Mouse (Mus musculus): ENCODE measurements around the gene Wdr6. TPM values are rescaled to one million over a fixed set of nuclear protein-coding genes. Genes with fewer than 3 reads are reported as not detected.

Wdr6 gene
- polyA plus RNA-seq, 1 experiment, result 14.3 TPM

DNA sequence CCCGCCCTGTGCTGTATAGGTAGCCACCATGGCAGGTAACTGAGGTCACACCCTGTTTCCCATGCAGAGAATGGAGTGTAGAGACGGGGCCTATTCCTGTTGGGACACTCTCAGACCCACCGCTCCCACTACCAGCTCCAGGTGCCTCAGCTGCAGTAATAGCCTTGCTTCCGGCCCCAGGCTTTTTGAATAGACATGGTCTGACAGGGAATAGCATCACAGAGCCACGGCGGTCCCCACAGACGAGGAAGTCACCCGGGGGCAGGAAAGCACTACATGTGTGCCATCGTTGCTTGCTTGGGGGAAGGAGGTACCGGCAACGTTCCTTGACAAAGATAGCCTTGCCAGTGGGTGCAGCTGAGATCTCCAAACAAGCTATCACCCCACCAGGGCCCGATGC lies 3.6 kb downstream of the Wdr6 start:
- DNase-seq (ENCODE audit: low read depth, low spot score), result no peak
- WGBS, result 86% methylated on average over 12 of the region's 12 CpGs

DNA sequence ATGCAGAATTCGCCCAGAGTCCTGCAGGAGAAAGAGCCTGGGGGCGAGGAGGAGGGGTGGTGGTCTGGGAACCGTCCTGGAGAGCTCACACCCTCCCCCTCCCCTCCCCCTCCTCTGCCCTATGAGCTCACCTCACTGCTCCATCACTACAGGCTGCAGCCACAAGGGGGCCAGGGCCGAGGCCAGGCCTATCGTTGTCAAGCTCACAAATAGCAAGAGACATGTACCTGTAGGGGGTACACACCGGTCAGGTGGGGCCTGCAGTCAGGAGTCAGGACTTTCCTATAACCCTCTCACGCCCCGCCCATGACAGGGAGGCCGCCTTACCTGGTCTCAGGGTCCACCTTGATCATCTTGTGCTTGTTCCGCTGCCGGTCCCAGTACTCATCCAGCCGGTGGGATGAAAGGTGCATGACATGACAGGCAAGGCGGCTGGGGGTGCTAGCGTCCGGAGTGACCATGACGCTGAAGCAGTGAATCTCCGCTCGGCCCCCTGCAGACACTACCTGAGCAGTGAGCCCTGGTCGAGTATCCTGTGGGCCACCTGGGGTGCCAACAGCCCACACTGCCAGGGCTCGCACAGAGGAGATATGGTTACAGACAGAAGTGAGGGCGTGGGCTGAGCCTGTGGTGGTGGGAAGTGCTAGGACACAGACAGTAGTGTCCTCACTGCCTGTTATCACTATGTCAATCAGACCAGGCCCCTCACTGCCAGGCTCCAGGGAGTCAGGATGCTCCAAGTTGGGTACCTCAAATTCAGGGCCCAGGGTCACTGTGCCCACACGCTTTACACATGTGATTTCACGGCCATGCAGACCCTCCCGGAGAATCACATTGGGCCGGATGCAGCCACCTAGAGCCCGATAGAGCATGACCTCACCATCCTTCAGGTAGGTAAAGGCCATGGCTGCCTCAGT lies 4.5 kb downstream of the Wdr6 start:
- DNase-seq (ENCODE audit: low read depth, low spot score), result no peak

DNA sequence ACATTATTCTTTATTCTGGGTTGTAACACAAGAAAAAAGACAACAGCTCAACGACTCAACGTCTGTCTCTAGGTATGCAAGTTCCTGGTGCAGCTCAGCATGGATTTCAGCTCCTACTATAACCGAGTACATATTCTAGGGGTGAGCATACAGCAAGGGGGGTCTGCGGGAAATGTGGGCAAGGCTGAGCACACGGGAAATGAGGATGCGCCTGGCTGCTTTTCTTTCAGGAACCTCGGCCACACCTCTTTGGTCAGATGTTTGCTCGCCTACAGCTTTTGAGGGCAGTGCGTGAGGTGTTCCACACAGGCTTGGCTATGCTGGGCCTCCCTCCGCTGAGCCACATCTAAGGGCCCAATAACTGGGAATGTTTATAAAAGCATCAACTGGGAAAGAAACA lies 6.2 kb downstream of the Wdr6 start:
- WGBS, result 71% methylated on average over 10 of the region's 10 CpGs

More for the DNA sequence above, 4.5 kb downstream of the Wdr6 start:
- WGBS, result 71% methylated on average over 26 of the region's 26 CpGs

DNA sequence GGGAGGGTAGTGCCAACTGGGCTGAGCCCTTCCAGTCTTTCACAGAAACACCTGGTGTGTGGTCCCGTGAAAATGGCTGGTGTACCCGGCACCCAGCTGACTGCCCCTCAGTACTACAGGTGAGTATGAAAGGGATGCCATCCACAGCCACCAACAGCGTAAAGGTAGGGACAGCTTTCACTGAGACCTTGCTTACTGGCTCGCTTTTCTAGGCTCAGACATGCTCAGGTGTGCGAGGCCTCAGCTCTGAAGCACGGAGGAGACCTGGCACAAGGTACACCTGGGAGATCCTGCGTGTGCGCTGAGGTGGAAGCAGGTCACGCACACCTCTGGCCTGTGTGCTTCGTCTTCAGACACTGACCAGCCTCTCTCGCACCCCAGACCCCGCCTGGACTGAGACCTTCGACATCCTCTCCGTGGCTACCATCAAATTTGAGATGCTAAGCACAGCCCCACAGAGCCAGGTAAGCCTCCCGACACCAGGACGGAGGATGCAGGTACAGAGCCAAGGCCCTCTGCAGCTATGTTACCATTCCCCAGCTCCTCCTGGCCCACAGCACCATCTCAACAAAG lies 7.1 kb downstream of the Wdr6 start:
- no peak for DNase-seq (ENCODE audit: low read depth, low spot score)
- 94% methylated on average over 16 of the region's 16 CpGs for WGBS

More for the DNA sequence above, 6.2 kb downstream of the Wdr6 start:
- no peak for DNase-seq (ENCODE audit: low read depth, low spot score)

DNA sequence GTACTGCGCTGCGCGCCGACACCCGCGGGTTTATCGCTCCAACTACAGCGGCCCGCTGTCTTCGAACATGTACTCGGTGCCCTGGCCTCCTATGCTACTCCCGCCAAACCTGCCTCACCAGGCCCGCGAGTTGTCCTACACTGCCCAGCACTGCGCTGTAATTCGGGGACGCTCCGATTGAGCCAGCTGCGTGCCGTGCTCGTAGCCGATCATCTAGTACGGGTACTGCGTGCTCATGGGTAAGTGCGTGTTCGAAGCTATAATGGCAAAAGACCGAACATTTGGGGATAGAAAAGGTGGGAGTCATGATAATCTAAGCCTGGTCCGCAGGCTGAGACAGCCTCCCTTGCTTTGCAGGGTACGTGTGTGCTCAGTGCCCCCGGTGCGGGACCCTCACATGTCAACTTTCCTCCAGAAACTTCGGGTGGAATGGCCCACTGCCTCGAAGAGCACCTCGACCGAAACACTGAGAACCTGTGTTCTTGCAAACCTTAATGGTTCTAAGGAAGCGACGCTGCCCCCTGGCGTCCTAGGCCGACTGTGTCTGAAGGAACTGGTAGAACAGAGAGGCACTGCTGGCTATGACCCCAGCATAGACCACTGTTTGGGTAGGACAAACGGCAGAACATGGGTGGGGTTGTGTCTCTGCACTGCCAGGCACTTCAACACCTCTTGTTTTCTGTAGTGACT lies 8.2 kb downstream of the Wdr6 start:
- no peak for DNase-seq (ENCODE audit: low read depth, low spot score)
- 1% methylated on average over 40 of the region's 40 CpGs for WGBS

DNA sequence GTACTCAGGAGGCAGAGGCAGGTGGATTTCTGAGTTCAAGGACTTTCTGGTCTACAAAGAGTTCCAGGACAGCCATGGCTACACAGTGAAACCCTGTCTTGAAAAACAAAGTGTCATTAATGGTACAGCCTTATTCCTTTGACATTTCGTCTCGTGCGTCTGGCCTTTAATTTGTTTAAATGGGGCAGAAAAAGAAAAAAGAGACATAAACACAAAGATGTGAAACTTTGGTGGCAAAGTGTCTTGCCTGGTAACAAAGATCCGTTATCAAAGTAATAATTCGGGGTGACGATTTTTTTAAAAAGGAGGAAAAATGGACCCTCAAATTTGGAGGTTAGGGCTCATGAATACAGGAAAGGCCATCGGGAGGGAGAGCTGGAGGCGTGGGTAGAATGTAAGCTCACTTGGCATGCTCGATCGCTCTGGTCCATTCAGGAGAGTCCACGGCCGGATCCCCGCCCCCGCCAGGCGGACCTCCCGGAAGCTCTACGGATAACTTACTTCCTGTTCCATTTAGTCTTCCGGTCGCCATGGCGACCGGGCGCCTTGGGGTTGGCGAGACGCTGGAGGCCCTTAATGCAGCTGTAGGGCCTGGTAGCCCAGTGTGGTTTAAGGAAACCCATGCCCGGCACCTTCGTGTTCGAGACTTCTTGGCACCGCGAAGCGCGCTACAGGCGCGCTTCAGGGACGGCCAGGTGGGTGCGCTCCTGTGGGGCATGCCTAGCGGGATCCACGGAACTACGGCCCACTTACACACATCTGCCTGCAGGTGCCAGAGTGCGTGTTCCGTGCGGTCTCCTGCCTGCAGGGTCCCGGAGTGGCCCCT lies 8.9 kb downstream of the Wdr6 start, which contains the start of gene Dalrd3:
Dalrd3 (plus strand) TSS at position 506 of the 826 bp plus-strand sequence.
- WGBS, result 3% methylated on average over 42 of the region's 42 CpGs
- peak; percentile 90 for DNase-seq (ENCODE audit: low read depth, low spot score)

DNA sequence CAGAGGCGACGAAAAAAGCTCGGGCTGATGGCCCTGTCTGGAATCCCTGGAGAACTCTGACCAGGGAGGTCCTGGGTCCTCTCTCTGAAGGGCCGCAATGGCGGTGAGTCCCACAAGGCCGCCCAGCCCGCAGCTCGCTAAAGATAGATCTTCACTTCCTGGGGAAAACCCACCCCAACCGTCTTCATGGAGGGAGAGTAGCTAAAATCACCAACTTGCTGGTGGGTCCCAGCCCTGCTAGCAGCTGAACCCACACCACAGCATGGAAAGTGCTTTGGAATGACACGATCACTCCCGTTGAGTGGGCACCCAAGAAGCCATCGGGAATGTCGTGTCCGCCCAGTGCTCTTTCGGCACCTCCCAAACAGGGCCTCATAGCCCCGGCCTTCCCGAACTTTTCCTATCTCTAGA lies 10.0 kb downstream of the Wdr6 start:
- no peak for DNase-seq (ENCODE audit: low read depth, low spot score)
- 36% methylated on average over 17 of the region's 17 CpGs for whole genome bisulfite sequencing

DNA sequence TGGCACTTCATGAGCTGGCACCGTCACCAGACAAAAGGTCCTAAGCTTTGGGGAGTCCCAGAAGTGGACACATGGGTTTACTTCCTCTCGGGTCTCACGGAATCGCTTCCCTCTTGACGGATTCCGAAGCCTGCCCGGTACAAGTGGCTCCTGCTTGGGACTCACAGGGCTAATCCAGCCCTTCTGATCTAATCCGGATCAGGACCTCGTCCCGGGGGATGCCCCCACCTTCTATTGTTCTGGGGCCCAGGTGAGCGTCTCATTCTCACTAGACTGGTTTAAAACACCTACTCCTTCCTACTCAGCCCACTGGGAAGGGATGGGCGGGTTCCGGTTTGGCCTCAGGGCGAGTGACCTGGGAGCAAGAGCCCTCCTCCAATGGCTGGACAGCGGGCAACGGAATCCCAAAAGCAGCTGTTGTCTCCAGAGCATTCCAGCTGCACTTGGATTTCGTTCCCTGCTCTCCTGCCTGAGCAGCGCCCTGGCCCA lies 10.6 kb downstream of the Wdr6 start:
- no peak for DNase-seq (ENCODE audit: low read depth, low spot score)
- 3% methylated on average over 18 of the region's 18 CpGs for WGBS

DNA sequence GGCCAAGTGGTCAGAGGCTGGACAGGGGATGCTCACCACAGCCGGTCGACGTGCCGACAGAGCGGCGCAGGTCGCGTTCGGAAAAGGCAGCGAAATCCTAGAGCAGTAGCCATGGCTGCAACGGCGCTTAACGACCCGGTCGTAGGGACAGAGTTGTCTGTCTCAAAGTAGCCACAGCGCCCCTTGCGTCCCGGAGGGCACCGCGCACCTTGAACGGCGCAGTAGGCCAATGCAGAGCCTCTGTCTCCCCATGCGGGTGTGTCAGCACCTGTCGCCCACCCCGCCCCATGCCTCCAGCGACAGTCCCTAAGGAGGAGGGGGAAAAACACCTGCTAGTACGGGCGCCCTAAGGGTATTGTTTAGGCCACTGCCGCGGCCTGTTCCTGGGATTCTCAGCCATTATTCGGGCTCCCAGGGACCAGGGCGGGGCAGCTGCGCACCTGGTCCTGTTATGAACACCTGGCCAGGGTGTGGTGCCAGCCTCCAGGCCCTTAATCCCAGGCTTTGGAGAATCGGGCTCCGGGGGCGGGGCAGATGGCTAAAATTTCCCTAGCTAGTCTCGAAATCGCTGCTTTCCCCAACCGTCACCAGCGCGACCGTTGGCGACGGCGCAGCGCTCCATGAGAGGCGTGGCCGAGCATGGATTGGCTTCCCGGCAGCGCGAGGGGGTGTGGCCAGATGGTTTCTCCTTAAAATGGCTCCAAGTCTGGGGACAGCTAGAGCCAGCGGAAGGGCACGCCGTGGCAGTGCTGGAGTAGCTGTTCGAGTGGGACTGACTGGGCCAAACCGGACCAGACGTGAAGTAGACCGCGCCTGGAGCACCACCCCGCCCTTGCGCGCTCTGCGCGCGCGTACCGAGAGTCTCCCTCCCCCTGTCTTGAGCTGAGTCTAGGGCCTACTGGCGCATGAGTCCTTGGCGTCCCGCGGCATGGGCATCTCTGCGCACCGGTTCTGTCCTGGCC lies 11.4 kb downstream of the Wdr6 start, which contains the start of gene Ndufaf3:
Ndufaf3 (minus strand) TSS at position 620 of the 962 bp plus-strand sequence.
- under 1% methylated on average over 73 of the region's 73 CpGs for WGBS
- peak; percentile 86 for DNase-seq (ENCODE audit: low read depth, low spot score)

DNA sequence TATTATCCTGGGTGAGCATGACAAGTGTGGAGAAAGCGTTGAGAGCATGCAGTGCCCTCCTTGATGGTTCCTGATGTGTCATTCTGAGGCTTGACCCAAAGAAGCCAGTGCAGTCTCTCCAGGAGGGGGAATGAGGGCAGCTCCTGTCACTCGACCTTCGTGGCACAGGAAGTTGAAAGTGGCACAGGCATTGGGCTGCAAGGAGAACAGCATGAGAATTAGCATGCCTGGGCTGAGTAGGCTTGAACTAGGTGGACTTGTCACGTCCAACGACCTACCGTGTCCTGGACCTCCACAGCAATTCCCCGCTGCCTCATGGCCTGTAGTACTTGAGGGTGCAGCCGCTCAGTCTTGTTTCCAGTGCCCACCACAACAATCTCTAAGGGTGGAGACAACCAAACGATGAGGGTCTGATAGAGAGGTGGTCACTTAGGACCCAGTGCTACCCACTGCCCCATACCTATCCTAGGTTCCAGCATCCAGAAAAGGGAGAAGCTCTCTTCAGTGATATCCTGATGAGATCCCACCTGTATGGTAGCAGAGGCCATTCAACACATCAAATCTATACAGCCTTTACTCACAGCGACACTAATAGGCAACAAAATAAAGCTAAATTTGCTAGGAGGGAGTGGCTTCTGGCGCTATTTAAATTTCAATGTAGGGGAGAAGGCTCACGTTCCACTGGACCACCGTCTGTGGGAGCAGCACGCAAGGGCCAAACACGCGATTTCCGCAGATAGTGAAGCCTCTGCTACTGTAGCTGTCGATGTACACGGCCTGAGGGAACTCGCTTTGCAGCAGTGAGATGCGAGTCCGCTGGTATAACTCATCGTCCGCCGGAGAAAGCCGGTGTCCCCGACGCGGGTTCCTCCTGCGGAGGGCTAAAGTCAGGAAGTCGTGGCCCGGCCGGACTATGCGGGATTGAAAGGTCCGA lies 12.4 kb downstream of the Wdr6 start:
- no peak for DNase-seq (ENCODE audit: low read depth, low spot score)
- WGBS, result 10% methylated on average over 35 of the region's 35 CpGs

DNA sequence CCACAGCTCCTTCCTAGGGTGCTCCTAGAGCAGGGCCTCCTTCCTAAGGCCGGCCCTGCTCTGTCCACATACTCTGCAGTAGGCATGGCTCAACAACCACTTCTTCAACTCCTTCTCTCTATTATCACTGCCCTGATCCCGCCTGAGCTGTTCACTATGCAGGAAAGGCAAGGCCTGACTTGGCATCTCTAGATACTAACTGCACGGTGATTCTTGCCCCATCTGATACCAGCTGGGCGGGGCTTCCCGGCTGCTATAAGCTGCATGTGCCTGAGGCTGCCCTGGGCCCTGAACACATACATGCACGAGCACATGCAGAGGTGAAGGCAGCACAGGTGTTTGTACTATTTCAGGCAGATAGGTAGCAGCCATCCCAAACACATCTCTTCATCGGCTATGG lies 14.4 kb downstream of the Wdr6 start:
- 60% methylated on average over 7 of the region's 7 CpGs for WGBS
- no peak for DNase-seq (ENCODE audit: low read depth, low spot score)

DNA sequence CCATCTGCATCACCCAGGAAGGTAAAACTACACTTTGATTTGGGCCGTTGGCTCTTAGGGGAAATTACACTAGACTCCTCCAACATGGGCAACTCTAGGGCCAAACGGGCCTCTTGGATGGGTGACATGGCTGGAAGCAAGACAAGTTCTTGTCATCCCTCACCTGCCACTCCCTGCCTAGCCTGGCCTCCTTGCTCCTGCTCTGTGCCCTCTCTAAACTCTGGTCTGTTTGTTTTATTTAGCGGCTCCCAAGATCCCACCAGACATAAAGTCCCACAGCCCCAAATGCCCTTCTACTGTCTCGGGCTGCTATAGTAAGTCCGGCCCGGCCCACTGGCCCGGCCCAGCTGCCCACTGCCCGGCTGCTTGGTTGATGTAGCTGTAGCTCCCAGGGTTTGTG lies 14.9 kb downstream of the Wdr6 start:
- WGBS, result 88% methylated on average over 8 of the region's 8 CpGs

DNA sequence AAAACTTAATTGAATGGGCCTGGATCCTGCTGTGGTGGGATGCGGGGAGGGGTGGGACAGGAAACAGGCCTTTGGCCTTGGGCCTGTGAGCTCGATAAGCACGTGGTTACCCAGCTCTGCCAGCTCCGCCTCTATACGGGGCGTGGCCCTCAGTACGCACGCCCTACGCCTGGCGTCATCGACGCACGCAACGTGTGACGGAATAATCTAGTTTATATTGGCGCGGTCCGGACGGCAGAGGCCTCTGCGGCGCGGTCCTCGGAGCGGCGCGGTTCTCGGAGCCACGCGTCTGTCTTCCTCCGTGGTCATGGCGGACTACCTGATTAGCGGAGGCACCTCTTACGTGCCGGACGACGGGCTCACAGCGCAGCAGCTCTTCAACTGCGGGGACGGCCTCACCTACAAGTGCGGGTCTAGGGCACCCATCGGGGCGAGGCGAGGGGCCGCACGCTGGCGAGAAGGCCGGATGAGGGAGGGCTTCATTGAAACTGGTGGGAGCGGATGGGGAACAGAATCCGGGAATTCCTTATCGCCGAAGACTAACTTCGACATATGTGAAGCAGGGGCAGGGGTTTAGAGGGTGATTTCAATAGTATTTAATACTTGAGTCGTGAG lies 18.2 kb downstream of the Wdr6 start, which contains the start of gene Impdh2:
Impdh2 (plus strand) TSS at position 60 of the 615 bp plus-strand sequence.
- WGBS, result under 1% methylated on average over 53 of the region's 53 CpGs
- peak; percentile 80 for DNase-seq (ENCODE audit: low read depth, low spot score)

More for the DNA sequence above, 14.9 kb downstream of the Wdr6 start:
- DNase-seq (ENCODE audit: low read depth, low spot score), result no peak

DNA sequence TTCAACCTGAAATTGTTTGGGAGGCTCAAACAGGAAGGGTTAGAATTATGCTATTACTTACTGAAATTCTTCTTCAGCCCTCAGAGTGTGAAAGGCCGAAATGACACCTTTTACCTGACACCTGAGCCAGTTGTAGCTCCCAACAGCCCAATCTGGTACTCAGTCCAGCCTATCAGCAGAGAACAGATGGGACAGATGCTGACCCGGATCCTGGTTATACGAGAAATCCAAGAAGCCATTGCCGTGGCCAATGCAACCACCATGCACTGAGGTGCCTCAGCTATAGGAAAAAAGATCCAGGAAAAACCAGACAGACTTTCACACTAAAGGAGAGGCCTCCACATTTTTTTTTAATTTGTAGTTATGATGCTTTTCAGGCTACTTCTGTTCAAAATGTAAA lies 19.4 kb downstream of the Wdr6 start:
- no peak for DNase-seq (ENCODE audit: low read depth, low spot score)
- WGBS, result 89% methylated on average over 4 of the region's 4 CpGs

DNA sequence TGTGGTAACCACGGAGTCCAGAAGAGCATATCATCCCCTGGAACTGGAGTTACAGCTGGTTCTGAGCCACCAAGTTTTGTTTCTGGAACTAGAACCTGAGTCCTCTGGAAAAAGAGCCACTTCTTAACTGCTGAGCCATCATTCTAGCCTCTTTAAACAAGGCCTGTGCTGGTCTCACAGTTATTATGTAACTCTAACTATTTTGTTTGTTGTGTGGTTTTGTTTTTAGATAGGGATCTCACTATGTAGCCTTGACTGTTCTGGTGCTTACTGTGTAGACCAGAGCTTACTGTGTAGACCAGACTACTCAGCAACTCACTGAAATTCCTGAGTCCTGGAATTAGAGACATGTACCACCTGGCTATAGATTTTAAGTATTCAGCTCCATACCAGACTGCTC lies 31.7 kb downstream of the Wdr6 start:
- 65% methylated on average over 1 of the region's 1 CpGs for WGBS
- no peak for DNase-seq (ENCODE audit: low read depth, low spot score)

DNA sequence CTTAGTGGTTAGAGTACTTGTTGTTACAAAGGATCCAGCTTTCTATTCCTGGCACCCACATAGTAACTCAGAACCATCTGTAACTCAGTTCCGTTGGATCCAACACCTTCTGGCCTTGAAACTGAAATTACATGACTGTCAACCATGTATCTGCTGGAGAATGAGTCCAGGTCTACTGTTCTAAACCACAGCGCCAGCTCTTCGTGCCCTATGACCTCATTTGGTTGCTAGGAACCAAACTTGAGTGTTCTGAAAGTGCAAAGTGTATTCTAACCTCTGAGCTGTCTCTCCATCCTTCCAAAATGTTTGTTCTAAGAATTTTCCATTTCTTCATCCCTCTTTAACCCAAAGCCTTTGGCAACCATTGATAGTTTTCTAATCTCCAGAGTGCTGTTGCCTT lies 32.6 kb downstream of the Wdr6 start:
- DNase-seq (ENCODE audit: low read depth, low spot score), result no peak
- 89% methylated on average over 3 of the region's 3 CpGs for WGBS

DNA sequence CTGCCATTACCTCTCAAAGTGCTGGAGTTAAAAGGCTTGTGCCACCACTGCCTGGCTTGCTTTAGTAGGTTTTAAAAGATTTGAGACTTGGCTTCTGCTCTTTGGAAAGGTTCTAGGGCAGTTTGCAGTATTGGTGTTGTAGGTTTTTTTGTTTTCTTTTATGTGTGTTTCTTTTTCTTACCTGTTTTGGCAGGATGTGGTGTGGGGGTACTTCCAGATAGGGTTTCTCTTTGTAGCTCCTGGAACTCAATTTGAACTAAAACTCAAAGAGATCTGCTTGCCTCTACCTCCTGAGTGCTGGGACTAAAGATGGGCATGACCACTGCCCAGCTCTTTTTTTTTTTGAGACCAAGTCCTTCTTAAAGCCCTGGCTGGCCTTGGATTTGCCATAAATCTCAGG lies 37.7 kb downstream of the Wdr6 start:
- DNase-seq (ENCODE audit: low read depth, low spot score), result no peak

Measured in large intestine, adult 2 months (tissue).